Mouse (Mus musculus): ENCODE results near the gene Kif3a.

- no peak for TF ChIP-seq MAFK (IDR thresholded peaks at IDR 0.05; ENCODE audit: insufficient read depth, low read depth, low read length)
- no peak for TF ChIP-seq HCFC1 (IDR thresholded peaks at IDR 0.05; ENCODE audit: borderline replicate concordance, insufficient read depth, low read length)
- TF ChIP-seq ZNF384 (IDR thresholded peaks at IDR 0.05; ENCODE audit: low read depth, low read length): no peak
- TF ChIP-seq ZC3H11A (IDR thresholded peaks at IDR 0.05; ENCODE audit: borderline replicate concordance, low read depth, low read length): no peak
- no peak for TF ChIP-seq CHD2 (IDR thresholded peaks at IDR 0.05; ENCODE audit: low read depth, low read length)
These were observed 15.4 kb upstream of the Kif3a start for GRCm38 (mm10) chr11:53551754-53552153.
